Mouse (Mus musculus) lung, embryonic 16.5 days (tissue): ENCODE data around the gene Sub1. TPM values are rescaled to one million over a fixed set of nuclear protein-coding genes. Genes with fewer than 3 reads are reported as not detected.

ENCODE experiments used
- ATAC-seq: fragments of 200-750 bp; cut with Nextera tagmentation; 2 replicates; pipeline ENCODE4 v1.8.0; 2017; ENCODE audit warnings: low read depth, mild to moderate bottlenecking, moderate library complexity
- H3K27ac ChIP-seq: fragments of 300-500 bp; sonication (generic); 2 replicates; pipeline ENCODE4 v1.5.1; 2014; ENCODE audit warnings: mild to moderate bottlenecking, control low read depth, low read length
- H3K27me3 ChIP-seq: fragments of 300-500 bp; sonication (generic); 2 replicates; pipeline ENCODE4 v1.6.1; 2014; ENCODE audit warnings: low read depth, low read length, mixed read lengths; ENCODE audit not compliant: control insufficient read depth, insufficient read depth
- H3K36me3 ChIP-seq: fragments of 300-500 bp; sonication (generic); 2 replicates; pipeline ENCODE4 v1.6.1; 2014; ENCODE audit warnings: low read length; ENCODE audit not compliant: control insufficient read depth, insufficient read depth
- H3K4me1 ChIP-seq: fragments of 300-500 bp; sonication (generic); replicated peaks from 2 replicates; pipeline ENCODE4 v1.6.1; 2014; ENCODE audit warnings: low read length, mixed read lengths; ENCODE audit not compliant: control insufficient read depth, insufficient read depth
- H3K4me2 ChIP-seq: fragments of 300-500 bp; sonication (generic); 2 replicates; pipeline ENCODE4 v1.6.1; 2014; ENCODE audit warnings: low read depth, low read length, control low read depth
- H3K4me3 ChIP-seq: fragments of 300-500 bp; sonication (generic); 2 replicates; pipeline ENCODE4 v1.5.1; 2014; ENCODE audit warnings: mild to moderate bottlenecking, low read length, control low read depth
- H3K9ac ChIP-seq: fragments of 300-500 bp; sonication (generic); 2 replicates; pipeline ENCODE4 v1.6.1; 2014; ENCODE audit warnings: low read length, control low read depth
- H3K9me3 ChIP-seq: fragments of 300-500 bp; sonication (generic); 2 replicates; pipeline ENCODE4 v1.6.1; 2016; ENCODE audit warnings: low read length; ENCODE audit not compliant: control insufficient read depth
- WGBS: fragments of 180-500 bp; shearing (Covaris S2); extraction: QIAGEN DNeasy Blood & Tissue Kit; methylation state at CpG from one replicate; pipeline ENCODE4 v1.1.7; 2014; 5-methylcytosine and 5-hydroxymethylcytosine counted together
- polyA plus RNA-seq: library from polyadenylated mRNA; unstranded; fragments of >200 nt; fragmentation: Nextera tagmentation; extraction: Ambion mirVana; gene quantifications from 2 replicates; pipeline ENCODE4 v1.2.1, GENCODE M21; 2015

The Sub1 gene
- polyA plus RNA-seq, 1 experiment from 2014 or later = 678 TPM

- Histone ChIP-seq H3K27me3 (no peaks in the 10 kb centered on the region), H3K36me3 (peaks cover 19% of the 10 kb centered on the region), H3K9ac (no peak overlapping the region), H3K4me1 (no peaks in the 10 kb centered on the region), H3K9me3 (no peaks in the 10 kb centered on the region), H3K4me2 (no peak overlapping the region), H3K27ac (no peak overlapping the region), H3K4me3 (no peak overlapping the region)
- WGBS = 76% methylated on average over 2 of the region's 2 CpGs
- no peak for ATAC-seq
Measured at GRCm38 (mm10) chr15:11978175-11978574, 18.6 kb downstream of the Sub1 start.

DNA sequence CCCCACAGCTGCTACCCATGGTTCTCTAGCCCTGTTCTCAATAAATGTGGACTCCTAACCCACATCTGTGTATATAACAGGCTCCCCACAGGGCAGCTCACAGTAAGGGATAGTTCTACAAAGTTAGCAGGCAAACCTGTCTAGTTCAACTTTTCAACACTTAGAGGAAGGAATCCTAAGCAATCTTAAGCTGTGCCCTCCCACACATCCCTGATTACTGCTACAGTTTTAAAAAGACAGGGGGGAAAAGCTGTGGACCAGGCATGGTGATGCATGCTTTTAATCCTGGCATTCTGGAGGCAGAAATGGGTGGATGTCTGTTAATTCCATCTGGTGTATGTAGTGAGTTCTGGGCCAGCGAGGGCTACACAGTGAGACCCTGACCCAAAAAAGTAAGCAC lies 19.7 kb downstream of the Sub1 start:
- Histone ChIP-seq H3K36me3 (peaks cover 15% of the 10 kb centered on the region), H3K9ac (no peak overlapping the region), H3K27me3 (no peaks in the 10 kb centered on the region), H3K27ac (no peak overlapping the region), H3K4me3 (no peak overlapping the region), H3K4me1 (no peaks in the 10 kb centered on the region), H3K4me2 (no peak overlapping the region), H3K9me3 (no peaks in the 10 kb centered on the region)
- no peak for ATAC-seq
- 94% methylated on average over 1 of the region's 1 CpGs for WGBS

DNA sequence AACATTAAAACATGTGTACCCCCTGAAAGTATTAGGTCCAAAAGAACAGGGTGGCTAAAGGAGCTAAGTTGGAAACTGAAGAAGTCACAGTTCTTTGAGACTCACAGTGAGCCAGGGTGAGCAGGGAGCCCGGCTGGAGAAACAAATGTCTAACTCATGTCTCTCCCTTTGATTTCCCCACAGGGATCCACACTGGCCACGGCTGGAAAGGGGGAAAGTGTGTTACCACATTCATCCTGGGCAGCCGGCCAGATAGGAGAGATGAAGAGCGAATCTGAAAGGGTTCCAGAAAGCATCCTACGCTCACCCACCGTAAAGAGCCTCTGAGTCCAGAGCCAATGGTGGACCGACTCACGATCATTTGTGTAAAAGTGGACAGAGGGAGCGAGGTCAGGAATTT lies 20.9 kb downstream of the Sub1 start:
- Histone ChIP-seq H3K9ac (no peak overlapping the region), H3K4me2 (no peak overlapping the region), H3K27me3 (no peaks in the 10 kb centered on the region), H3K9me3 (no peaks in the 10 kb centered on the region), H3K4me3 (no peak overlapping the region), H3K4me1 (no peaks in the 10 kb centered on the region), H3K27ac (no peak overlapping the region), H3K36me3 (peaks cover 8% of the 10 kb centered on the region)
- ATAC-seq = 0 out of 2 replicates have a peak, but pooled peaks have one; percentile 34
- WGBS = 55% methylated on average over 9 of the region's 9 CpGs

DNA sequence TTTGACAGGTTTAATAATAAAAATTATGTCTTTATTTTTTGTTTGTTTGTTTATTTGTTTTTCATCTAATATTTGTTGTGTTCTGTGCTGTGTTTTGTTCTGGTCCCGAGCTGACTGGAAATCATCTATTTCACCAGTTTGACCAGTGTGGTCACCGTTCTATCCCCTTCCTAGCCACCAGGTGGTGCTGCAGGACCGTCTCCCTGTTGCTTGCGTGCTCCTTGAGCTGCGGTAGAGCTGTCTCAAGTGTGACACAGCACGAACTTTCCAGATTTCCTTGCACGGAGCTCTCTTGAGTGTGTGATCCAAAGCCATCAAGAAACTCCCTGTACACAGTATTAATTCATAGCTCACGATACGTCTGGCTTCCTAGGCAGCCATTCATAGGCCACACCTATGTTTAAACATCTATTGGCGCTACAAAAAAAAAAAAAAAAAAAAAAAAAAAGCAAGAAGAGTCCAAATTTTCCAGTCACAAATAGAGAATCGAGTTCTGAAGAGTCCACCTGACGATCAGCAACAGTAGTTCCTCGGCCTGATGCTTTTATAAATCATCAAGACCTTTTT lies 24.8 kb downstream of the Sub1 start:
- Histone ChIP-seq H3K9ac (no peak overlapping the region), H3K27ac (no peak overlapping the region), H3K4me1 (no peaks in the 10 kb centered on the region), H3K36me3 (no peaks in the 10 kb centered on the region), H3K9me3 (no peaks in the 10 kb centered on the region), H3K4me3 (no peak overlapping the region), H3K27me3 (no peaks in the 10 kb centered on the region), H3K4me2 (no peak overlapping the region)
- ATAC-seq = peak; percentile 85
- WGBS = 14% methylated on average over 13 of the region's 13 CpGs

- Histone ChIP-seq H3K4me3 (no peak overlapping the region), H3K27me3 (no peaks in the 10 kb centered on the region), H3K4me2 (no peak overlapping the region), H3K27ac (no peak overlapping the region), H3K4me1 (no peaks in the 10 kb centered on the region), H3K36me3 (no peaks in the 10 kb centered on the region), H3K9me3 (no peaks in the 10 kb centered on the region), H3K9ac (no peak overlapping the region)
- 74% methylated on average over 10 of the region's 10 CpGs for WGBS
- no peak for ATAC-seq
Measured at GRCm38 (mm10) chr15:11970621-11971020, 26.2 kb downstream of the Sub1 start.

- WGBS = 80% methylated on average over 9 of the region's 9 CpGs
- Histone ChIP-seq H3K9me3 (no peaks in the 10 kb centered on the region), H3K4me1 (no peaks in the 10 kb centered on the region), H3K4me3 (no peak overlapping the region), H3K27me3 (no peaks in the 10 kb centered on the region), H3K36me3 (no peaks in the 10 kb centered on the region), H3K9ac (no peak overlapping the region), H3K4me2 (no peak overlapping the region), H3K27ac (no peak overlapping the region)
- ATAC-seq = no peak
Measured at GRCm38 (mm10) chr15:11968851-11969250, 27.9 kb downstream of the Sub1 start.

GRCm38 (mm10) chr15:11966367-11966766 lies 30.4 kb downstream of the Sub1 start:
- Histone ChIP-seq H3K9me3 (no peaks in the 10 kb centered on the region), H3K4me1 (no peaks in the 10 kb centered on the region), H3K36me3 (no peaks in the 10 kb centered on the region), H3K4me2 (no peak overlapping the region), H3K4me3 (no peak overlapping the region), H3K9ac (no peak overlapping the region), H3K27ac (no peak overlapping the region), H3K27me3 (no peaks in the 10 kb centered on the region)
- 4% methylated on average over 4 of the region's 4 CpGs for WGBS
- ATAC-seq = no peak

DNA sequence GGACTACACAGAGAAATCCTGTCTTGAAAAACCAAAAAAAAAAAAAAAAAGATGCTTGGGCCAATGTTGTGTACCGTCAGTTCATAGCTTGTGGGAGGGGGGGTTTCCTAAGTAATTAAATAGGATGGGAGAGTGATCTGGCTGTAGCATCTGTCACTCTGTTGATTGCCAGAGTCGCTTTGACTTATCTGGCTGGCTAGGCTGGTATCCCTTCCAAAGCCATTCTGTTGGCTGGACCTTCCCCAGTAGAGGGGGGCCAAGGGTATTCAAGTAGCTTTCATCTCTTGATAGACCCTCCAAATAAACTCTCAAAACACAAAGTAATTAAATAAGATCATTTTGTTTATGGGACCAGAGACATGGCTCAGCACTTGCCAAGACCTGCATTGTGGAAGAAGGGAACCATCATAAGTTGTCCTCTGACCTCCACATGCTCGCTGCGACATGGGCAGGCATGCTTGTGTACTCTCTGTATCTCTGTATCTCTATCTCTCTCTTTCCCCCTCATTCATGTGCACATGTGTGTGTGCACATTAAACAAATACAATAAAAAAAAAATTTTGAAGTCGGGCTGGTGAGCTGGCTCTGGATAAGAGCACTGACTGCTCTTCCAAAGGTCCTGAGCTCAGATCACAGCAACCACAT lies 31.5 kb downstream of the Sub1 start:
- Histone ChIP-seq H3K4me1 (no peaks in the 10 kb centered on the region), H3K9ac (no peak overlapping the region), H3K4me2 (no peak overlapping the region), H3K4me3 (no peak overlapping the region), H3K27me3 (no peaks in the 10 kb centered on the region), H3K36me3 (no peaks in the 10 kb centered on the region), H3K9me3 (no peaks in the 10 kb centered on the region), H3K27ac (no peak overlapping the region)
- WGBS = 73% methylated on average over 5 of the region's 5 CpGs
- no peak for ATAC-seq

DNA sequence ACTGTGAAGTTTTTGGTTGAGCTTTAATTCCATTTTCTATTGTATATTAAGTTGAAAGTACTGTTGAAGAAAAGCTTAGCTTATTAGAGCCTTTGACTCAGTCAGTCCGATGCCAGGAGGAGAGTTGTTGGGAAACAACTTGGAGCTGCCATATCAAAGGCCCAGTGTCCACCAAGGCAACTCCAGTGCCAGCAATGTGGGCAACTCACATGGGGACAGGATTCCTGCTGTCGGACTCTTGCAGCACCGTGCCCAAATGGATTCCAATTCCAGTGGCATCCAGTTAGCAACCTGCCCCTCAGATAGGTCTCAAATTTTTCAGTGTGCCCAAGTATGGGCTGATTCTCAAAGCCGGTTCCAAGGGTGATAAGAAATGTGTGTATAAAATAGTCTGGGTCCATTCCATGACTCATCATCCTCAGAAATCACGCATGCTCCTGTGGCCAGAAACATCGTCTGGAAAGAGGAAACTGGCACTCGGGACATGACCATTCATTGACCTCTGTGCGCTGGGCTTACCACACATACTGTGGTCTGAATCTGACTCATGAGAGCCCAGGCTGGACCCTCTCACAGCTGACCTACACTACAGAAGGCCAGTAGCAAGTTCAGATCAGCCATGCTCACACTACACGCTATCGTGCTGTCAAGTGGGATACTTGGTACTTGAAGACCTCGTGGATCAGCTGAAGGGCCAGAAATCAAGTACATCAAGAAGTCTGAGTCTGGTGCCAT lies 32.8 kb downstream of the Sub1 start:
- ATAC-seq = no peak
- 85% methylated on average over 11 of the region's 11 CpGs for WGBS

More for the DNA sequence above, 32.8 kb downstream of the Sub1 start:
- H3K36me3 ChIP-seq = no peaks in the 10 kb centered on the region
- no peaks in the 10 kb centered on the region for H3K4me1 ChIP-seq
- H3K9me3 ChIP-seq = no peaks in the 10 kb centered on the region
- no peaks in the 10 kb centered on the region for H3K27me3 ChIP-seq
- H3K27ac ChIP-seq = no peak overlapping the region
- H3K9ac ChIP-seq = no peak overlapping the region
- H3K4me2 ChIP-seq = no peak overlapping the region
- no peak overlapping the region for H3K4me3 ChIP-seq
